Mouse (Mus musculus) MEL (cell line): ENCODE results near the gene Usp29. TPM values are rescaled to one million over a fixed set of nuclear protein-coding genes. Genes with fewer than 3 reads are reported as not detected.

ENCODE experiments used
- DNase-seq: peaks from one replicate; pipeline ENCODE4 v3.0.0; 2011; ENCODE audit warnings: low read depth, low spot score
- H3K27ac ChIP-seq: 2 replicates; pipeline ENCODE4 v1.5.1; 2012; ENCODE audit warnings: low read depth, mild to moderate bottlenecking, control low read depth, low read length, moderate library complexity; ENCODE audit not compliant: control insufficient read depth
- H3K27me3 ChIP-seq, 2 experiments: fragments of 150-350 bp in 1 of 2; sonication (generic) in 1 of 2; 2 replicates each; pipeline ENCODE4 v1.6.1; 2012; ENCODE audit warnings: low read length in 2 of 2, mild to moderate bottlenecking in 2 of 2, improper control_type of control experiment in 1 of 2, moderate library complexity in 1 of 2; ENCODE audit not compliant: insufficient read depth in 2 of 2, control insufficient read depth in 1 of 2
- H3K36me3 ChIP-seq, 2 experiments: 2 replicates each; pipeline ENCODE4 v1.6.1; 2012 to 2014; ENCODE audit warnings: low read length in 2 of 2, improper control_type of control experiment in 1 of 2, inconsistent platforms in 1 of 2, mild to moderate bottlenecking in 1 of 2; ENCODE audit not compliant: insufficient read depth in 2 of 2, control insufficient read depth in 1 of 2
- H3K4me1 ChIP-seq, 2 experiments: fragments of 150-350 bp in 1 of 2; sonication (generic) in 1 of 2; 2 replicates each; pipeline ENCODE4 v1.6.1; 2012; ENCODE audit warnings: low read length in 2 of 2, improper control_type of control experiment in 1 of 2, mild to moderate bottlenecking in 1 of 2; ENCODE audit not compliant: insufficient read depth in 2 of 2, control insufficient read depth in 1 of 2
- H3K4me3 ChIP-seq, 2 experiments: fragments of 150-350 bp in 1 of 2; sonication (generic) in 1 of 2; 2 replicates each; pipeline ENCODE4 v1.5.1; 2012; ENCODE audit warnings: low read depth in 2 of 2, low read length in 2 of 2, mild to moderate bottlenecking in 2 of 2, moderate library complexity in 2 of 2, control low read depth in 1 of 2, improper control_type of control experiment in 1 of 2; ENCODE audit not compliant: control insufficient read depth in 1 of 2, insufficient read depth in 1 of 2
- H3K79me2 ChIP-seq: 2 replicates; pipeline ENCODE4 v1.6.1; 2012; ENCODE audit warnings: mild to moderate bottlenecking, low read length, moderate library complexity; ENCODE audit not compliant: control insufficient read depth, poor library complexity, insufficient read depth
- H3K9ac ChIP-seq: 2 replicates; pipeline ENCODE4 v1.6.1; 2012; ENCODE audit warnings: low read depth, mild to moderate bottlenecking, control low read depth, low read length, moderate library complexity; ENCODE audit not compliant: control insufficient read depth, poor library complexity, severe bottlenecking
- H3K9me3 ChIP-seq: fragments of 150-350 bp; sonication (generic); replicated peaks from 2 replicates; pipeline ENCODE4 v1.6.1; 2012; ENCODE audit warnings: mild to moderate bottlenecking, low read length, improper control_type of control experiment, moderate library complexity; ENCODE audit not compliant: insufficient read depth
- CHD1 ChIP-seq: IDR thresholded peaks from 2 replicates; pipeline ENCODE4 v1.6.1; 2012; ENCODE audit warnings: low read depth, mild to moderate bottlenecking, inconsistent platforms, low read length, improper control_type of control experiment
- E2F4 ChIP-seq: IDR thresholded peaks from 2 replicates; pipeline ENCODE4 v1.6.1; 2011; ENCODE audit warnings: low read depth, low read length, improper control_type of control experiment, borderline replicate concordance
- ELF1 ChIP-seq: IDR thresholded peaks from 2 replicates; pipeline ENCODE4 v1.6.1; 2014; ENCODE audit warnings: low read depth, mild to moderate bottlenecking, inconsistent platforms, low read length, improper control_type of control experiment, moderate library complexity
- EP300 ChIP-seq, 2 experiments: IDR thresholded peaks; 2 replicates each; pipeline ENCODE4 v1.6.1; 2011; ENCODE audit warnings: improper control_type of control experiment in 2 of 2, low read length in 2 of 2, low read depth in 1 of 2, mild to moderate bottlenecking in 1 of 2
- GABPA ChIP-seq: IDR thresholded peaks from 2 replicates; pipeline ENCODE4 v1.6.1; 2012; ENCODE audit warnings: low read depth, mild to moderate bottlenecking, inconsistent platforms, low read length, improper control_type of control experiment, moderate library complexity
- HCFC1 ChIP-seq: IDR thresholded peaks from 2 replicates; pipeline ENCODE4 v1.6.1; 2012; ENCODE audit warnings: low read depth, mild to moderate bottlenecking, inconsistent platforms, low read length, improper control_type of control experiment, moderate library complexity
- MAFK ChIP-seq: IDR thresholded peaks from 2 replicates; pipeline ENCODE4 v1.6.1; 2011; ENCODE audit warnings: low read depth, mild to moderate bottlenecking, low read length, improper control_type of control experiment, borderline replicate concordance
- MAZ ChIP-seq: IDR thresholded peaks from 2 replicates; pipeline ENCODE4 v1.6.1; 2012; ENCODE audit warnings: low read depth, mild to moderate bottlenecking, inconsistent platforms, low read length, improper control_type of control experiment
- MXI1 ChIP-seq: IDR thresholded peaks from 2 replicates; pipeline ENCODE4 v1.6.1; 2011; ENCODE audit warnings: mild to moderate bottlenecking, low read depth, low read length, improper control_type of control experiment
- MYB ChIP-seq: IDR thresholded peaks from 2 replicates; pipeline ENCODE4 v1.6.1; 2011; ENCODE audit warnings: mild to moderate bottlenecking, low read depth, low read length, improper control_type of control experiment
- MYC ChIP-seq: IDR thresholded peaks from 2 replicates; pipeline ENCODE4 v1.6.1; 2011; ENCODE audit warnings: low read depth, mild to moderate bottlenecking, low read length, improper control_type of control experiment, moderate library complexity
- NELFE ChIP-seq: IDR thresholded peaks from 2 replicates; pipeline ENCODE4 v1.6.1; 2011; ENCODE audit warnings: low read depth, low read length, improper control_type of control experiment
- NRF1 ChIP-seq: IDR thresholded peaks from 2 replicates; pipeline ENCODE4 v1.6.1; 2014; ENCODE audit warnings: low read depth, mild to moderate bottlenecking, inconsistent platforms, low read length, improper control_type of control experiment, moderate library complexity; ENCODE audit not compliant: poor library complexity, insufficient read depth, severe bottlenecking
- POLR2A ChIP-seq, 2 experiments: IDR thresholded peaks; 2 replicates each; pipeline ENCODE4 v1.6.1; 2011 to 2012; ENCODE audit warnings: low read length in 2 of 2, mild to moderate bottlenecking in 2 of 2, control low read depth in 1 of 2, improper control_type of control experiment in 1 of 2, low read depth in 1 of 2, moderate library complexity in 1 of 2; ENCODE audit not compliant: control insufficient read depth in 1 of 2, insufficient read depth in 1 of 2, poor library complexity in 1 of 2
- POLR2AphosphoS2 ChIP-seq: IDR thresholded peaks from 2 replicates; pipeline ENCODE4 v1.6.1; 2011; ENCODE audit warnings: low read length, improper control_type of control experiment
- SIN3A ChIP-seq: IDR thresholded peaks from 2 replicates; pipeline ENCODE4 v1.6.1; 2012; ENCODE audit warnings: low read length, improper control_type of control experiment, inconsistent platforms
- SMC3 ChIP-seq: IDR thresholded peaks from 2 replicates; pipeline ENCODE4 v1.6.1; 2011; ENCODE audit warnings: low read depth, low read length, improper control_type of control experiment
- TAL1 ChIP-seq: IDR thresholded peaks from 2 replicates; pipeline ENCODE4 v1.6.1; 2012; ENCODE audit warnings: mild to moderate bottlenecking, inconsistent platforms, low read length, moderate library complexity, mixed read lengths
- TBP ChIP-seq: IDR thresholded peaks from 2 replicates; pipeline ENCODE4 v1.8.0; 2011; ENCODE audit warnings: low read depth, low read length, improper control_type of control experiment
- TCF12 ChIP-seq: IDR thresholded peaks from 2 replicates; pipeline ENCODE4 v1.6.1; 2014; ENCODE audit warnings: low read depth, mild to moderate bottlenecking, inconsistent platforms, low read length, improper control_type of control experiment, moderate library complexity
- UBTF ChIP-seq: IDR thresholded peaks from 2 replicates; pipeline ENCODE4 v1.6.1; 2012; ENCODE audit warnings: low read depth, mild to moderate bottlenecking, inconsistent platforms, low read length, improper control_type of control experiment, moderate library complexity, borderline replicate concordance; ENCODE audit not compliant: insufficient read depth
- USF1 ChIP-seq: IDR thresholded peaks from 2 replicates; pipeline ENCODE4 v1.6.1; 2014; ENCODE audit warnings: low read depth, mild to moderate bottlenecking, inconsistent platforms, low read length, improper control_type of control experiment, moderate library complexity
- ZKSCAN1 ChIP-seq: IDR thresholded peaks from 2 replicates; pipeline ENCODE4 v1.6.1; 2012; ENCODE audit warnings: low read depth, mild to moderate bottlenecking, inconsistent platforms, low read length, improper control_type of control experiment, moderate library complexity
- polyA plus RNA-seq, 2 experiments: library from polyadenylated mRNA; stranded (reverse) in 1 of 2; unstranded in 1 of 2; fragments of >175 nt in 1 of 2; fragments of >200 nt in 1 of 2; gene quantifications; 2 replicates each; pipeline versions ENCODE4 v1.2.1 to v1.2.4; 2012; ENCODE audit warnings: low replicate concordance in 2 of 2, low read depth in 1 of 2; ENCODE audit not compliant: insufficient read length in 2 of 2, insufficient read depth in 1 of 2, missing spikeins in 1 of 2
- total RNA-seq: library from RNA; depleted of rRNA; stranded (reverse); fragments of 300-350 nt; gene quantifications from 2 replicates; pipeline ENCODE4 v1.2.3, GENCODE M21; 2012

Gene Usp29
- total and polyA plus RNA-seq, 3 experiments: not detected

DNA sequence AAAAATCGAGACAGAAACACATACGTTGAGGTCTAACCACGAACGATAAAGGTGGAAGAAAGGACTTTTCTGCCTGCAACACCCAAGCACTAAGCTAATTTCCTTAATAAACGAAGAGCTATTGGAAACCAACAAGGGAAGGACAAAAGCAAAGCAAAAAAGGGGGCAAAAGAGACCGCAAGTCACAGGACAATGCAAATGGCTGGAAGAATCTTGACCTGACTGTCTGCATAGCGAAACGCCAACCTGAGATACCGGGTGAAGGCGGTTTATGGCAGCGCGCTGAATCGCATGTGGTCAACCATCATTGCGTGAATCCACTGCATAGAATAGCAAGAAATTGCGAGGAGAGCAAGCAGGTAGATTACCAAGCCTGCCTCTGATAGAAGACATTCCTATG lies 423 bp downstream of the Usp29 start:
- H3K4me1 ChIP-seq: no peaks in the 10 kb centered on the region
- H3K9me3 ChIP-seq: no peaks in the 10 kb centered on the region
- no peak for DNase-seq
- TF ChIP-seq TAL1 (no peak), NRF1 (no peak), E2F4 (no peak), ZKSCAN1 (no peak), MYC (no peak), MXI1 (no peak), UBTF (no peak), NELFE (no peak)
- TF ChIP-seq, all 39 proteins: peak for 0
- Histone ChIP-seq H3K36me3 (no peaks in the 10 kb centered on the region), H3K27me3 (no peaks in the 10 kb centered on the region), H3K27ac (no peak overlapping the region), H3K9ac (no peak overlapping the region), H3K4me3 (no peak overlapping the region), H3K79me2 (no peaks in the 10 kb centered on the region)

DNA sequence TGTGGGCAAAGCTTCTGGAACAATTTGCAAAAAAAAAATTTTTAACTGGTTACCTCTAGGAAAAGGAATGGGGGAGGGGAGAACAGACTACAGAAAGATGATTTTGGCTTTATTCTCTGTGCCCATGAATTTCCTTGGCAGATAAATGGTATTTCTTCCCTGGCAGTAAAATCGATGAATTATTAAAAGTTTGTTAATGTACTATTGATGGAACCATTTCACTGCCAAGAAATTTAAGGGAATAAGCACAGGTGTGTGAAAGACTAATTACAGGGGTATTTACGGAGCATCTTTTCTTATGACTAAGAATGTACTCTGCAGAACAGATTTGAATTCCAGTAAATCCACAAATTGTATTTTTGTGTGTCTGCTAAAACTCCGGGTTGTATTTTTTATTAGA lies 995 bp downstream of the Usp29 start:
- Histone ChIP-seq H3K27ac (no peak overlapping the region), H3K36me3 (no peaks in the 10 kb centered on the region), H3K79me2 (no peaks in the 10 kb centered on the region), H3K9ac (no peak overlapping the region), H3K9me3 (no peaks in the 10 kb centered on the region), H3K27me3 (no peaks in the 10 kb centered on the region), H3K4me3 (no peak overlapping the region), H3K4me1 (no peaks in the 10 kb centered on the region)
- DNase-seq: no peak
- no peak for TF ChIP-seq ELF1
- TF ChIP-seq EP300 (IDR thresholded peaks at IDR 0.05; ENCODE audit: low read depth in 1 of 2, low read length in 2 of 2): no peak
- TF ChIP-seq UBTF: no peak
- no peak for TF ChIP-seq POLR2AphosphoS2
- TF ChIP-seq SIN3A: no peak
- no peak for TF ChIP-seq MAFK
- no peak for TF ChIP-seq MAZ

DNA sequence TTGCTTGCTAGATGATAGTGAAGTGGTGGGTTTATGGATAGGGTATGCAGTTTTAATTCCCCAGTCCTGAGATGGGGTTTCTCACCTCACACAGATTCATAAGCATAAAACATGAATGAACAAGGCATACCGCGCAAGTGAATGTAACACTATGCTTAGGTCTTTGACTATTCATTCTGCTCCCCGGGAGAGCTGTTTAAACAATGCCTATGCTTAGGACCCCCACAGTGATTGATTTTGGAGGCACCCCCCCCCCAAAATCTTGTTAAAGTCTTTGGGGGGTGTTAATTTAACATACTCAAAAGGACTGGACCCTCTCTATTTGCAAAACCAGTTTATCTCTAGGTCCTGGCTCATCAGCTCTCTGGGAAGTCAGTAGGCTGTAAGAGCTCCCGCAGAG lies 1.6 kb downstream of the Usp29 start:
- TF ChIP-seq MXI1 (no peak), HCFC1 (no peak), POLR2A (IDR thresholded peaks at IDR 0.05; ENCODE audit: control insufficient read depth in 1 of 2, insufficient read depth in 1 of 2, low read depth in 1 of 2, low read length in 2 of 2, poor library complexity in 1 of 2) (no peak), ZKSCAN1 (no peak), MAZ (no peak), ELF1 (no peak), MYB (no peak), MYC (no peak), TCF12 (no peak), SMC3 (no peak), NELFE (no peak), USF1 (no peak), GABPA (no peak), CHD1 (no peak), TBP (no peak), E2F4 (no peak)
- Histone ChIP-seq H3K4me3 (no peak overlapping the region), H3K9me3 (no peaks in the 10 kb centered on the region), H3K27me3 (no peaks in the 10 kb centered on the region), H3K27ac (no peak overlapping the region), H3K4me1 (no peaks in the 10 kb centered on the region), H3K79me2 (no peaks in the 10 kb centered on the region), H3K36me3 (no peaks in the 10 kb centered on the region), H3K9ac (no peak overlapping the region)
- DNase-seq: no peak
